Mouse (Mus musculus) spleen, postnatal 4 days (tissue): ENCODE results near the gene Cpvl.
A peak's percentile ranks its signal among the peaks of the same experiment; 100 is the strongest.

Source experiments
- DNase-seq, 2 experiments: peaks; one replicate each; pipeline ENCODE4 v3.0.0; 2022; ENCODE audit warnings: low spot score in 2 of 2

The Cpvl gene

DNA sequence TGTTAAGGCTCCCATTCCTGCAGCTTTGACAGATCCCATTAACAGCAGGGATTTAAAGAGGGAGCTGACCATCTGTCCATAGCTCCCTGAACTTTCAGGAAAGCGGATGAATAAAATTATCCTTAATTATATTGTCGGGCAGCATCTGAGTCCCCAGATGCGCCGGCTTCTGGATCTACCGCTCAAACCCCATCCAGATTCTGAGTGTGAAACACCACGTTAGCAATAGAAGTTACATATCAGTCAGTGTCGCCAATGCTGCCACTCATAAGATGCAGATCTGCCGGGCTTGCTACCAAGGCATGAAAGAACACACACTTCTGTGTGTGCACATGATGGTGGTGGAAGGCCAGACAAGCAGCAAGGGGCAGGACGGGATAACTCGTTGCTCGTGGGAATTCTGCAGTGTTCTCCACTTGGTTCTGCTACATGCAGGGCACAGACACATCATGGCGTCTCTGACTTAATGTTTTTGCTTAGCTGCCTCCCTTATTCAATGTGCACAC lies 6.2 kb downstream of the Cpvl start:
- DNase-seq, result no peak

DNA sequence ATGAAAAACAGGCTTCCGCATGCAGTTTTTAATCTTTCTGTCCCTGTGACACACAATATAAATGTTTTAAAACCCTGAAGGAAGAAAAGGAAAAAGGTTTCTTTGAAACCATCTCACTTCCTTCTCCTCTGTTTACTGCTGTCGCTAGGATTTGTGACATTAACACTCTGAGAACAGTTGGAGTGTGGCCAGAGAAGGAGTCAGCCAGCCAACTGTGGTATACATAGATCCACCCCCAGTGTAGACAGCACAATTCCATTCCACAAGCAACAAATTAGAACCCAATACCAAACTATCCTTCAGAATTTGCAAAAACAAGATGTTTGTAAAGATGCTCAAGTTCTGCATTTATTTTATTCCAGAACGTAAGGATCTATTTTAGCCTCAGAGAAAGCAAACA lies 6.7 kb downstream of the Cpvl start:
- DNase-seq, result no peak

DNA sequence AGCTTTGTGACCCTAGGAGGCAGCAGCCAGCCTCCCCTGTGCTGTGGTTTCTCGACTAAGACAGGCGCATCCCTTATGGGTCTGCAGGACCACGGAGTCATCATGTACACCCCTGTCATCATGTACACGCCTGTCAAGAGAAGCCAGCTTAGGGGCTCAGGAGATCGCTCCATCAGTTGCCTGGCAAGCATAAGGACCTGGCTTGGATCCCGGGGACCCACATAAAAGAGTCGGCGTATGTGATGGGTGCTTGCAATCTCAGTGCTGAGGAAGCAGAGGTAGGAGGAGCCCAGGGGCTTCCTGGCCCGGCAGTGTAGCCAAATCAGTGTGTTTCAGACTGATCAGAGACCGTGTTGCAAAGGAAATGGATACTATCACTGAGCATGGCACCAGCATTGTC lies 9.4 kb downstream of the Cpvl start:
- DNase-seq, result no peak

DNA sequence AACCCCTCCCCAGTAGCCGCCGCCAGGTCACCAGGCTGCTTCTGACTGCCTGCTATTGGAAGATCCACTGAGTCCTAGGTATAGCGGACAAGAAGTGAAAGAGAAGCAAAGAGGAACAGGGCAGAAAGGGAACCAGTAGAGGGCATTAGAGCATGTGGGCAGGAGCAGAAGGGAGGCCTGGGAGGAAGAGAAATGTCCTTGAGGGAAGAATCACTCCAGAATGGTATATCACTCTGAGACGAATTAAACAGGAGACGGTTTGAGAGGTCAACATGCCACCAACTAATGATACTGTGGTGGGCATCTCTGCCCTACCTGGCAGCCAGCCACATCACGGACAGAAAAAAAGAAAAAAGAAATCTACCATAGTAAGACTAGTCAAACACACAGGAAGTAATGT lies 9.9 kb downstream of the Cpvl start:
- no peak for DNase-seq

DNA sequence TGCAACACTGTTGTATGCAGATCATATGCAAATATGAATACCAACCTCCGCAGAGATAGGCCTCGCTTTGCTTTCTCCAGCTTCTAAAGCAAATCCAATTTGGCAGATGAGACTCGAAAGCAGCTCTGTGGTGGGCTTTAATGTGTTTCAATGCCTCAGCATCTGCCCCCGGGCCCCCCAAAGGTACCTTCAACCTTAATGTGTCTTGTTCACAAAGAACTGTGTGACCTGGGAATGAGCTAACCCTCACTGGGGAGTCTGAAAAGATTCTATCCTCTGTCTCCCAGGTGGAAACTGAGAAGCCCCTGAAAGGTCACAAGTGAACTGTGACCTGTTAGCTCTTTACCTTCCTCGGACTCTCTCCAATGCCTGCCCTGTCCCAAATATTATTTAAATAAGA lies 11.9 kb downstream of the Cpvl start:
- no peak for DNase-seq

DNA sequence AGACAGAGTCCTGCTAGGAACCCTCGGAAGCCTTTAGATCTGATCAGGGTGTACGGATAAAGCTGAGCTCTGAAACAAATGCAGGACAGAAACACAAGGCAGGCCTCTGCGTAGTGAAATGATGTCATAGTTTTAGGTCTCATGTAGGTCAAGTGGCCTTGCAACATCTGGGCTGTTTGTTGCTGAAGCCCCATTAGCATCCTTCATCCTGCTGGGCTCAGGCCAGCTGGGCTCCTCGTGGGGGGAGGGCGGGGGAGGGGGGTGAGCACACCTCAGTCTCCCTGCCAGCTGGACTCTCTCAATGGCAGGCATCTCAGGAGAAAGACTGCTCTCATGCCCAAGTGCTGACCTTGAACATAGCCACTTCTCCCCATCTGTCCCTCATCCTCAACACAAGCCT lies 12.6 kb downstream of the Cpvl start:
- DNase-seq, result no peak

DNA sequence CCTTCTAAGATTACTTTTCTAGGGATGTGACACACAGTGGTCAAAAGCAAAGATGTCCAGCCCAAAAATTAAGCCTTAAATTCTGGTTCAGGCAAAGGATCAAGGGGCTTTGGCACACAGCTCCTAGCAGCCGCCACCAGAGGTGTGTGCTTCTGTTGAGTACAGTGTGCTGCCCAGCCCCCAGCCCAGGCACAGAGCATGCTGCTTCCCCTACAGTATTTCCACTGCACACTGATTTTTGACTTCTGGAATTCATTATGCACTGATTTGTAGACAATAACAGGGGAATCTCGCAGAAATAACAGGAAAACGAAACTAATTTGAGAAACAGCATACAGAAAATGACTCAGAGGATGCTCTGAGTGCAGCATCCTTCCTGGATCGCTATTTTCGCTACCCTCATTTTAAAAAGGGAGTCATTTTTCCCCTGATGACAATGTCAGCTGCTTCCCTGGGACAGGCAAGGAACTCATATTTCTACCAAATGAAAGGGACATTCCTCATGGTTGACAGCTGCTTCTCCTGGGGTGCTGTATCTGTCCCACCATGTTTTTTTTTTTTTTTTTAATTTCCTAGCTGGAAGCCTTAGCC lies 14.5 kb downstream of the Cpvl start:
- no peak for DNase-seq

DNA sequence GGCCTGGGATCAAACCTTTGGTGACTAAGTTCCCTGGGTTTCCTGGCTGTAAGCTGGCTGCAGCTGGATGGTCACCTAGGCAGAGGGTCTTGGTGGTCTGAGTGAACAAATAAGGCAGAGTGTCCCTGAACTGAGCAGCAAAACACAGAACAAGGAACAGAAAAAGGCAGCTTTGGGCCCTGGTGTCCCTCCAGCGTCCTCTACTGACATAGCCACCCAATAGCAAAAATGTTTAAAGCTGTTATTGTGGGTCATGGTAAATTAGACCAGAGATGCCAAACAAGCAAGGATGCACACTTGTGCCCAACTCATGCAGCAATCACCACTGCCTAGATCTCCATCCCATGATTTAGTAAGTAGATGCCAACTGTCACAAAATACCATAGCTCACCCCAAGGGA lies 16.5 kb downstream of the Cpvl start:
- no peak for DNase-seq

DNA sequence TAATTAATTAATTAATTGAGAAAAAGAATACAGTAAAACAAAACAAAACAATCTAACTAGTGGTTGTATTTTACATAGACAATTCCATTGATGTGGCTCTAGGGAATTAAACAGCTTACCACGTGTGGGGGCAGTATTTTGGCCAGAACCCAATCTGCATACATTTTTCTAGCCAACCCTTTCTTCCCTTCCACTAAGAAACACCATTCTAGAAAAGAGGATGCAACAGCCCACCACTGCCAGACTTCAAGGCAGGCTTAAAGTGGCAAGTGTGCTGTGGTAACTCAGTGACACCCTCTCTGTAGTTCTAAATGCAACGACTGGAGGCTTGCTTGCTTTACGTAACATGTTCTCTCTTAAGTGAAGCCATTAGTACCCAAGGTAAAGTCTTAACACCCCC lies 18.6 kb downstream of the Cpvl start:
- no peak for DNase-seq

DNA sequence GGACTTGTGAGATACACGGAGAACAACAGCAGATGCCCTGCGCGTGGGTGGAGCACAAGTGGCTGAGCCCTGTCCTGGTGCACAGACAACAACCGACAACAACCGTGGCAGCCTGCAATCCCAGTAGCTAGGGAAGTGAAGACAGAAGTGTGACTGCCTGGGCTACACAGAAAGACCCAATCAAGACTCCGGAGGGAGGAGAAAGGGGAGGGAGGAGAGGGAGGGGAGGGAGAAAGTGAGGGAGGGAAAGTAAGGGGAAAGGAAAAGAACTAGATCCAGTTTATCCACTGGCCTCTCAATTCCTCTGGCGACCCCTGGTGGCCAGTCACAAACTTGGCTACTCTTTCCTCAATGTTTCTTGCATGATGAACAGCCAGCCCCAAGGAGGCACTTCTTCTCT lies 20.1 kb downstream of the Cpvl start:
- peak; percentile 54 to 84 for DNase-seq

DNA sequence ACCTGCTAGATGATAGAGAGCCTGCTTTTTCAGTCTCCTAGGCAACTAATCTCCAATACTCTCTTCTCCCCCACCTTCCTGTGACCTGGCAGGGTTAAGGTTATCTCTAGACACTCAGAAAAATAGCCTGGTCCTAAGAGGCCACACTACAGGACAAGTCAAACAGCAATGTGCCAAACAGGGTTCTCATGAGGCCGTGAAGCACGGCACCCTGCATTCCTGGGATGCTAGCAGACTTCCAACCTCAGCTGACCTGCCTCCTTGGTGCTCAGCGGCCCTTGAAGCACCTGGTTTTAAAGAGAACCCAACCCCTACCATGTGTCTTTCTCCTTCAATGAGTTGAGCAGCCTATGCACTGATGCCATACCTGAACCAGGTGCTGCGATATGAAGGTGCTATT lies 22.0 kb downstream of the Cpvl start:
- no peak for DNase-seq

DNA sequence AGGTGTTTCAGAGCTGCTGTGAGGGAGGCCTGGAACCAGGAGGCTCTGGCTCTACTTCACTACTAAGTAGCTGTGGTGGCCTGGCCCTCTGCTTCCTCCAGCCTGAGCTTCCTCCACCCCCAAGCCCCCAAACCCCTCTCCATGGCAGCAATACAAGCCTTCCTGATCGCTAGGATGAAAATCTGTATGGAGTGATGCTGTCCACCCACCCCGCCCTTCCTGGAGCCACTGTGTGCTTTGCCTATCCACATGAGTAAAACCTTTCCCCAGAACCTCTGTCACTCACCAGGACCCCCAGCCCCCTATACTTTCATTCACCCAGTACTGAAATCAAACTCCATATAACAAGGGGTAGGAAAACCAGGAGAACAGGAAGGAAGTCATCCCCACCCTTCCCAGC lies 22.6 kb downstream of the Cpvl start:
- no peak for DNase-seq

DNA sequence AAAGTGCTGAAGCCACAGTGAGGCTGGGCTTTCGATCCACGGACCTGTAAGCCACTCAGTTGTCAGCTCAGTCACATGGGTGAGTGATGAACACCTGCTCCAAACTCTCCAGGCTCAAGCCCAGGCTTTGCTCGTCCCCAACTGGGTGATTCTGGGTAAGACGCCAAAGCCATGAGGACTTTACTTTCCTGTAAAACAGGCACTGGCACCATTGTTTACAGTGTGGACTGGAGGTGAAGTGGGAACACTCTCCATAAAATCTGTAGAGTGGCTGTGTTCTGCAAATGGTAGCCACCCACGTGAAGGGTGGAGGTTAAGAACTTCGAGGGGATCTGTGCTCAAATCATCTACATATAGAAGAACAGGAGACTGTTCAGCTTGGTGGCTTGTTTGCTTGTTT lies 23.2 kb downstream of the Cpvl start:
- DNase-seq, result no peak

DNA sequence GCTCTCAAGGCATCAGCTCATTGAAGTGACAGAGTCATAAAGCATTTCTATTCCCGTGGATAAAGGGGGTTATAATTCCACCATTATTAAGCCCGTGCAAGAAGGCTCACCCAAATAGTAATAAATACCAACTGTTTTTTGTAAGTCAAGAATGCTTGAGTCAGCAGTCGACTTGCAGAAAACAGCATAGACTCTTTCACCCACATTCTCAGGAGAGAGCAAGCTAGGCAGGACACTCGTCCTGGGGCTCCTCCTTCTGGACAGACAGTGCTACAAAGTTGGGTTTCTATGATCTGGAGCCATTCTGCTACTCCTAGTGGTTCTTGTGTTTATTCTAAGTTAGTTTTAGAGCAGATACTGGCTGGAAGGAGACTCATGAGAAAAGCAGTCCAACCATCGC lies 24.4 kb downstream of the Cpvl start:
- DNase-seq, result no peak

DNA sequence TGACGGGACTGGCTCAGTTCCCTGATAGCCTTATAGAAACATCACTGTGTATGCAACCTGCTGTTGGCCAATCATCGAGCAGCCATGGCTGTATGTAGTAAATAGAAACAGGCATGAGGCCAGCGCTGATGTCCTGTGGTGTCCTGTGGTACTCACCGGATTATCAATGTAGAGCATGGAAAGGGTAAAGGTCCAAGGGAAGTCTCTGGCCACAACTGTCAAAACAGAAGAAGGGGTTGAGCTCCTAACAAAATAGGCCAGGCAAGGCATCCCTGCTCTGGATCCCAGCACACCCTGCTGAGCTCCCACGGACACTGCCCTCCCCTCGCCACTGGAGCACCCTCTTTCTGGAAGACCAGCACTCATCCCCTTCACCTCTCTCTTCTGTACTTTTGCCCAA lies 25.1 kb downstream of the Cpvl start:
- no peak for DNase-seq

DNA sequence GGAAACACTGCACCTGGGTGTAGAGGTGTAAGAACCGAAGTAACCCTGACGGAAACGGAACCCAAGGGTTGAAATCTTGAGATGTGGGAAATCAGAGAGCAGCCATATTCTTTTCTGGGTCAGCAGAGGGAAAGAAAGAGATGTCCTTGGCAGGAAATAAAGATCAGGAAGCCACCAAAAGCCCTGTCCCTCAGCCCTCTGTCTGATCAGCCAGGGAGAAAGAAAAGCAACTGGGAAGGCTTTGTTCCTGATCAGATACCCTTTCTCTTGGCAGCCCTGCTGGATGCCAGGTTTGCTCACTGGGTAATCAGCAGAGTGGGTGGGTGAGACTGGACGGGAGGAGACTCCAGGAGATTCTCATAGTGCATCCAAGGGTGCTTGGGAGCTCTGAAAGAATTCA lies 27.1 kb downstream of the Cpvl start:
- DNase-seq, result no peak

DNA sequence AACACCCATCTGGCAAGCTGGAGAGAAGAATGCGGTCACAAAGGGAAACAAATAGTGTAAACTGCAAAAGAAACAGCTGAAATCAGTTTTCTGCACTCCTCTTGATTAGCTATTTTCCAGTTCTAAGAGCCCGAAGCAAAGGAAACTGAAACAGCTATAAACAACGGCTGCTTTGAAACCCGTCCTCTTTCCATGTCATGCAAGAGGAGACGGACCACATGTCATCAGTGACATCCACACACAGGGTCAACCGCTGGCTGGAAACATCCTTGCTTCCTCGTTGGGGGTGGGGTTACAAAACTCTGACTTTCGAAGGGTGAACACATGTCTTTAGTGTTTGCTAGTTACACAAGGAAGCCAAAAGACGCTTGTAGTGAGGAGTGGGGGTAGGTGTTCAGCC lies 27.6 kb downstream of the Cpvl start:
- DNase-seq, result no peak

DNA sequence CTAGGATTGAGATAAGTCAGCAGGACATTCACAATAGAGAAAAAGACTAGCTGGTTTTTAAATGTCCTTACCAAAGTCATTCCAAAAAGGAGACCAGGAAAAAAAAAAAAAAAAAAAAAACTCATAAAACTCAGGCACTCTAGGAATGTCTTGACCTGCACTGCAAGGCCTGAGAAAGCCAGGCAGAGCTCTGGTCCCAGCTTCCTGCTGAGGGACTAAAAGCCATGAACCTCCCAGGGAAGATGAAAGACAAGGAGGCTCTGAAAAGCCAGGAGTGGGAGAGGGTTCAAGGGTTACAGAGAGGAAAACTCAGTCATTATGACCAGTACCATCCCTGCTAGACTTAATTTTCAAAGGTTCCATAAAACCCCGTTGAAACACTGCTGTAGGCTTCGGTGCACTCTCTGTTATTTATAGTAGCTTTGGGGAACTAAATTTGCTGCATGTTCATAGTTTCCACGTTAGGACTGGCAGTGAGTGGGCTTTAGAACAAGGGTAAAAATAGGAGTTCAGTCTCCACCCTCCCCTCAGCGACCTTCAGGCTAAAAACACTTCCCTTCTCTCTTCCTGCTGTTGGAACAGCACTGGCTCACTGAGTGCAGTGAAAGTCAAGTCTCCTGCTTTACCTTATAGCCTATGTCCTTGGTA lies 30.0 kb downstream of the Cpvl start:
- DNase-seq, result no peak

DNA sequence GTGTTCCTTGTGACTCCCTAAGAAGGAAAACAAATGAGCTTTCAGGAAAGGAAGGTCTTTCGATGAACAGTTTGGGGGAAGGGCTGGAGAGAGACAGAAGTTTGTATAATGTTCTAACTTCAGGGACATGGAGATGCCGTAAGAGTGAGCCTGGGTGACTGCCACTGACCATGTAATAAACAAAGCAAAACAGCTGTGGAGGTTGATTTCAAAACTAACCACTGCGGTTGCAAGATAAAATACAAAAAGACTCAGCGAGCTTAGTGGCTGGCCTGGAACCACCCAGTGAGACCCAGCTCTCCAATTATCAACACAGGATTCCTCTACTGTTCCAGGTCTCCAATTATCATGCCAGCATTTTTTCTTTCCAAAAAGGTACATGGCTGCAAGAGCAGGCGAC lies 33.6 kb downstream of the Cpvl start:
- no peak for DNase-seq

DNA sequence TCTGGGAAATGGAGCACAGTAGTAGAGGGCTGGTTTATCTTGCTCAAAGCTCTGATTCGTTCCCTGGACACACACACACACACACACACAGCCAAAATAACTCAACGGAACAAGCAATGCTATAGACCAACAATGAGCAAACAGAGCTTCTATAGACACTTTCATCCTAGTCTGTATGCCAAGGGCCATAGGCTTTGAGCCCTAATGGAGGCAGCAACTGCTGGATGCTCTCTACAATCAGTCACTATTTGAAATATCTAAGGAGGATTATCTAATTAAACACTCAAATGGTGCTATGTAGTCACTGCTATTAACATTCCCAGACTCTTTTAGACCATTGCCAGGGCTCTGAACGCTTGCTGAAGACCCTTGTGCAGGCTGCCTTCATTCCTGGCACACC lies 34.1 kb downstream of the Cpvl start:
- DNase-seq, result no peak

DNA sequence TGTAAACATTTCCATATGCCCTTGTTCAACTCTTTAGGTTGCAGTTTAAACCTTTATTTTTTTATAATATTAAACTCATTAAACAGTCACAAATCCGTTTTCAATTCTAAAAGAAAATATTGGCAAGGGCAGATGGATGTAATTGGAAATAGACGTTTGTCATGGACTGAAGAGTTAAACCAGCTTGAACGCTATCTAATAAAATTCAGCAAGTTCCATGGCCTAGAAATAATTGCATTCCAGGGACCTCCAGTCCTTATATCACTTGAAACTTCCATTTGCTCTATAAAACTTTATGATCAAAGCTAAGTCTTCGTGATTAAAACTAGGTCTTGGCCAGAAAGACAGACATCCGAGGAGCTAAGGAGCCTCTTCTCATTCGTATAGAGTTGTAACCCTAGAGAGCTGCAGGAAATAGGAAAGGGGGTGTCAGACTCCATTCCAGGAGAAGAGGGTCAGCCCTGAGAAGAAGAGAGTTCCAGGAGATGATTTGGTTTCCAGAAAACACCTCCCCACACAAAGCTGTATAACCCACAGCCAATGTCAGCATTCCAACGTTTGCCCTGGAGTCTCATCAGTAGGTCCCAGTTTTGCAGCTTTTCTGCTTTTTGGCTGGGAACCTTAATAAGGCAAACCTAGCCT lies 36.2 kb downstream of the Cpvl start:
- DNase-seq, result no peak

DNA sequence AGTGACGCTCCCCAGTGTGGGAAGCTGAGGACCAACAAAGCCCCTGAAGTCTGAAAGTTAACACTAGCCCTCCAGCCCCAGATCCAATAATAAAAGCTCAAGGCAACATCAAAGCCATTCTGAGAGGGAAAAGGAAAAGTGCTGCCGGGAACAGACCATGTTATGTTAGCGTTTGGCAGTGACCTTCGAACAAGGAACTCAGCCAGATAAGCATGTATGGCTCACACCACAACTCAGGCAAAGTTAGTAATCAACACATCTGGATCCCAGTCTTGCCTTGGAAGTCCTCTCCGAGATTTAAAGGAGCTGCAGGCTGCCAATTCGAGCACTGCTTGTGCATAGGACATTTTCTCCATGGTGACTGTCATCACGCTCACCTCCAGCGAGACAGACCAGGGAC lies 38.7 kb downstream of the Cpvl start:
- no peak for DNase-seq

DNA sequence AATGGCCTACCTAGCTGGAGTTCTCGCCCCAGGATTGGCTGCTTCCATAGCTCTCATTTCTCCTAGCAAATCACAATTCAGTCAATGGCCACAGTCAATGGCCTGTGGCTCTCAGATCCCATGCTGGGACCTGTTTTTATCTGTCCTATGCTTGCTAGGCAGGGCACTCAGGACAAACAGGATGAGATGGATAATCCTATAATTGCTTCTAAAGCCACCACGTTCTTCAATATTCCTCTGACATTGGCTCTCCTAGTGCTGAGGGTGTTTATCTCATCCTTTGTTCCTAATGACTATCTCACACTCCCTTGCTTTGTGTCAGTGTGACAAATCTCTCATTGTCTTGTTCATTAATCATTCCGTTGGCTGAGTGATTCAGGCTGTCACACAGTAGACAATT lies 39.5 kb downstream of the Cpvl start:
- no peak for DNase-seq
